Mouse (Mus musculus): ENCODE measurements around the gene Yeats2. TPM values are rescaled to one million over a fixed set of nuclear protein-coding genes. Genes with fewer than 3 reads are reported as not detected.

Gene Yeats2
- total and polyA plus RNA-seq, 3 experiments = 7.2 to 8.7 (median 7.7) TPM

DNA sequence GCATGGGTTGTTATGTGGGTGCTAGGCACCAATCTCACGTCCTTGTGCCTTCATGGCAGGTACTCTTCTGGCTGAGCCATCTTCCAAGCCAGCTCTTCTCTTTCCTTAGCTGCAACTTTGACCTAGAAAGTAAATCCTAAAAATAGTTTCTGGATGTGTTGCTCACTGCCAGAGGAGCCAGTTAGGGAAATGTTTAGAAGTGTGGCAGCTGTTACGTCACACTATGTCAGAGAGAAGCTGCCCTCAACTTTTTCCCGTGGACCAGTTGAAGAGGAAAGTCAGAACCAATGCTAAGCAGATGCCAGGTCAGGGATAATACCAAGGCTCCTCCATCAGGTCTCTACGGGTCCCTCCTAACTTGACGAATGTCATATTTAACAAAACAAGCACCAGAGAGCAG lies 138.5 kb downstream of the Yeats2 start:
- H3K36me3 ChIP-seq (ENCODE audit: control insufficient read depth, insufficient read depth, low read length) = peaks cover 13% of the 10 kb centered on the region

DNA sequence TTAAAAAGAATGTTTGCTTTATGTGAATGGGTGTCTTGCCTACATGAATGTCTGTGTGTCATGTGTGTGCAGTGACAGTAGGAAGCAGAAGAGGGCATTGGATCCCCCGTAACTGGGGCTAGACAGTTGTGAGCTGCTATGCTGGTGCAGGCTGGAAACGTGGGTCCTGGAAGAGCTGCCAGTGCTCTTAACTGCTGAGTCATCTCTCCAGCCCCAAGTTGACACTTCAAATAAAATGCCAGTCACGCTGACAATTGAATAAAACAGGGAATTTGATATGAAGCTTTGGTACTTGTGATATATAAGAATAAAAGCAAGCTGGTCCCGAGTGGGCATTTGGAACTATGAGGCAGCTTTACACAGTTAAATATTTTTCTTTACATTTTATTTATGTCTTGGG lies 139.4 kb downstream of the Yeats2 start:
- no peak overlapping the region for H3K9ac ChIP-seq (ENCODE audit: low read depth, low read length)
- 63% methylated on average over 4 of the region's 4 CpGs for WGBS
- H3K4me1 ChIP-seq (ENCODE audit: control insufficient read depth, insufficient read depth, low read length) = peaks cover 3% of the 10 kb centered on the region; the same call in 1 of the 2 replicates
- H3K79me2 ChIP-seq (replicated peaks; ENCODE audit: control insufficient read depth, insufficient read depth, low read length) = no peaks in the 10 kb centered on the region
- H3K27ac ChIP-seq = peak overlapping the region; percentile 72
- peaks cover 13% of the 10 kb centered on the region for H3K36me3 ChIP-seq (ENCODE audit: control insufficient read depth, insufficient read depth, low read length)
- no peak overlapping the region for H3K4me3 ChIP-seq
- no peaks in the 10 kb centered on the region for H3K27me3 ChIP-seq (ENCODE audit: control insufficient read depth, insufficient read depth, low read length)
- TF ChIP-seq CTCF (IDR thresholded peaks at IDR 0.05) (no peak), POLR2A (IDR thresholded peaks at IDR 0.05; ENCODE audit: insufficient read depth, low read depth, low read length) (no peak), EP300 (IDR thresholded peaks at IDR 0.05; ENCODE audit: insufficient read depth, low read depth, low read length) (no peak)
- intact Hi-C loops (cut with DNase I) = no loop called here
- no peak for DNase-seq

More for the DNA sequence above, 138.5 kb downstream of the Yeats2 start:
- Histone ChIP-seq H3K27me3 (ENCODE audit: control insufficient read depth, insufficient read depth, low read length) (no peaks in the 10 kb centered on the region), H3K4me1 (ENCODE audit: control insufficient read depth, insufficient read depth, low read length) (peaks cover 3% of the 10 kb centered on the region; the same call in 1 of the 2 replicates), H3K9ac (ENCODE audit: low read depth, low read length) (no peak overlapping the region), H3K27ac (peak overlapping the region; percentile 72), H3K79me2 (replicated peaks; ENCODE audit: control insufficient read depth, insufficient read depth, low read length) (no peaks in the 10 kb centered on the region), H3K4me3 (no peak overlapping the region)
- intact Hi-C loops (cut with DNase I) = no loop called here
- DNase-seq = peak in 1 of 2 experiments; percentile 8
- TF ChIP-seq EP300 (IDR thresholded peaks at IDR 0.05; ENCODE audit: insufficient read depth, low read depth, low read length) = no peak
- TF ChIP-seq POLR2A (IDR thresholded peaks at IDR 0.05; ENCODE audit: insufficient read depth, low read depth, low read length) = no peak
- TF ChIP-seq CTCF (IDR thresholded peaks at IDR 0.05) = no peak
- WGBS = 68% methylated on average over 5 of the region's 5 CpGs

Other genes starting within 250 kb of the Yeats2 start
- gene Klhl6, start 158.0 kb upstream of the Yeats2 start, total RNA-seq (2021) = 1 to 10 TPM; 5.3 to 5.4 TPM
- 5.4 and 7.7 TPM in 2 replicates for gene Klhl6, start 158.0 kb upstream of the Yeats2 start, polyA plus RNA-seq (2012; rRNA removed)
- gene Klhl24, start 43.5 kb upstream of the Yeats2 start, total RNA-seq (2021) = 100 to 1,000 TPM; 256 to 323 TPM
- gene Klhl24, start 43.5 kb upstream of the Yeats2 start, polyA plus RNA-seq (2012; rRNA removed) = 43.7 and 107 TPM in 2 replicates
- gene Map6d1, start 100.3 kb downstream of the Yeats2 start, total RNA-seq (2021) = 1 to 10 TPM; 1.0 to 1.6 TPM
- gene Map6d1, start 100.3 kb downstream of the Yeats2 start, polyA plus RNA-seq (2012; rRNA removed) = 0.23 and 0.67 TPM in 2 replicates
- 10 to 100 TPM; 86.6 to 91.0 TPM for gene Parl, start 161.3 kb downstream of the Yeats2 start, total RNA-seq (2021)
- 48.7 and 69.0 TPM in 2 replicates for gene Parl, start 161.3 kb downstream of the Yeats2 start, polyA plus RNA-seq (2012; rRNA removed)
- 1 to 10 TPM in 1 of 2 experiments, under 1 TPM in 1; 0.68 to 1.0 TPM for gene Cyp2ab1, start 184.3 kb downstream of the Yeats2 start, total RNA-seq (2021)
- gene Cyp2ab1, start 184.3 kb downstream of the Yeats2 start, polyA plus RNA-seq (2012; rRNA removed) = 0.32 and 0.90 TPM in 2 replicates

All from heart, adult 2 months (tissue).